Comparison of ENCODE assay signal across 9 mouse cellular contexts in the genomic region with DNA sequence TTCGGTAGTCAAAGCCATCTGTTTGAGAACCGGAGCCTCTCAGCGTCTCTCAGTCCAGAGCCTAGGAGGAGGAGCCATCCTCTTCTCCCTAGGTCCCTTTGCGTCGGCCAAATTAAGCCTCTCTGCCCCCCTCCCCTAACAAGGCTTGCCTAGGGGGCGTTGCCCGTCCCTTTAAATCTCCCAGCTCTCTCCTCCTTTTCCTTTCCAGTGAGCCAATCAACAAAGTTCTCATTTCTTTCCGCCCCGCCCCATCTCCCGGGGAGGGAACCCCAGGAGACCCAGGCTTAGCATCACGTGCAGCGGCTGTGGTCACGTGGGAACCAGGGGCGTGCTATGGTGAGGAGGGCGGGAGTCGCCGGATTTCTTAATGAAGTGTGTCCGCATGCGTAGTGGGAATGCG. TPM values are rescaled to one million over a fixed set of nuclear protein-coding genes. Genes with fewer than 3 reads are reported as not detected.
DNase-seq lines count a peak whose midpoint lies in the region; ATAC-seq lines count a peak whose summit lies in the region.
"Had no signal": no experiment of that assay in that cellular context is flagged by ENCODE, and none has a peak within 500 bp of the region (broad histone marks: within the 10 kb centered on the region; RNA-seq: fewer than 3 reads in every experiment).

No protein-coding gene starts in this region.

- H3K9ac ChIP-seq in hindbrain, embryonic 14.5 days: no peak overlapping the region
- H3K9ac ChIP-seq in liver, embryonic 12.5 days: no peak overlapping the region

- peaks cover 99% of the 10 kb centered on the region for H3K27me3 ChIP-seq in hindbrain, embryonic 14.5 days (ENCODE audit: control insufficient read depth, insufficient read depth, low read length)
- peaks cover 99% of the 10 kb centered on the region for H3K27me3 ChIP-seq in liver, embryonic 12.5 days (replicated peaks)

- peak; percentile 16 for DNase-seq in thymus, postnatal 4 days
- no peak for DNase-seq in thymus, postnatal 14 days
- peak; percentile 80 for DNase-seq in gastrocnemius, adult 18-20 months (ENCODE audit: low spot score)
- DNase-seq in hindbrain, embryonic 14.5 days (ENCODE audit: low spot score): no peak
- peak; percentile 63 for DNase-seq in skeletal muscle tissue, adult 2 months (ENCODE audit: low read depth, low spot score)
- DNase-seq in thymus, postnatal 25 days: no peak
- DNase-seq in left cerebral cortex, postnatal 4 days: no peak

- H3K9me3 ChIP-seq in hindbrain, embryonic 14.5 days (ENCODE audit: control insufficient read depth, low read length): no peaks in the 10 kb centered on the region
- no peaks in the 10 kb centered on the region for H3K9me3 ChIP-seq in liver, embryonic 12.5 days (replicated peaks)

- ATAC-seq in hindbrain, embryonic 14.5 days (ENCODE audit: low FRiP score): 0 out of 2 replicates have a peak, but pooled peaks have one; percentile 21
- no peak for ATAC-seq in liver, embryonic 12.5 days

- intact Hi-C loops in left cerebral cortex, postnatal 4 days (cut with DNase I): no loop called here

- 0 out of 2 replicates have a peak overlapping the region, but pooled peaks have one; percentile 12 for H3K4me2 ChIP-seq in hindbrain, embryonic 14.5 days (replicated peaks)
- peak overlapping the region; percentile 25 for H3K4me2 ChIP-seq in liver, embryonic 12.5 days

- H3K27ac ChIP-seq in hindbrain, embryonic 14.5 days: no peak overlapping the region
- H3K27ac ChIP-seq in liver, embryonic 12.5 days: no peak overlapping the region

- H3K4me1 ChIP-seq in hindbrain, embryonic 14.5 days (replicated peaks; ENCODE audit: control insufficient read depth, insufficient read depth, low read length): no peaks in the 10 kb centered on the region
- H3K4me1 ChIP-seq in liver, embryonic 12.5 days: no peaks in the 10 kb centered on the region

- no peaks in the 10 kb centered on the region for H3K36me3 ChIP-seq in hindbrain, embryonic 14.5 days (replicated peaks; ENCODE audit: control insufficient read depth, insufficient read depth)
- no peaks in the 10 kb centered on the region for H3K36me3 ChIP-seq in liver, embryonic 12.5 days

- no peak overlapping the region for H3K4me3 ChIP-seq in hindbrain, embryonic 14.5 days (replicated peaks; ENCODE audit: low read length)
- H3K4me3 ChIP-seq in liver, embryonic 12.5 days: no peak overlapping the region

- WGBS in hindbrain, embryonic 14.5 days: under 1% methylated on average over 20 of the region's 20 CpGs
- WGBS in liver, embryonic 12.5 days (ENCODE audit: insufficient replicate concordance): 3% methylated on average over 20 of the region's 20 CpGs

RNA-seq across cellular contexts. Expression of a gene that starts 0.3 kb away (rescaled TPM):
- not detected for total RNA-seq in gastrocnemius, adult 18-20 months (2021)
- not detected in 2 replicates for polyA plus RNA-seq in hindbrain, embryonic 14.5 days (2014; fragmentation: Nextera tagmentation; extraction: Ambion mirVana)
- polyA plus RNA-seq in liver, embryonic 12.5 days (2016; fragmentation: Nextera tagmentation; extraction: Ambion mirVana): not detected in 2 replicates
- total RNA-seq in left cerebral cortex, postnatal 4 days (2021): not detected
- total RNA-seq: MEL had no signal

RNA-seq across cellular contexts. Expression of a gene that starts 15.9 kb away (rescaled TPM):
- not detected for total RNA-seq in gastrocnemius, adult 18-20 months (2021)
- polyA plus RNA-seq in hindbrain, embryonic 14.5 days (2014; fragmentation: Nextera tagmentation; extraction: Ambion mirVana): not detected in 2 replicates
- not detected in 2 replicates for polyA plus RNA-seq in liver, embryonic 12.5 days (2016; fragmentation: Nextera tagmentation; extraction: Ambion mirVana)
- not detected for total RNA-seq in left cerebral cortex, postnatal 4 days (2021)
- total RNA-seq: MEL had no signal

RNA-seq across cellular contexts. Expression of a gene that starts 33.6 kb away (rescaled TPM):
- 1 to 10 TPM; 6.7 to 8.3 TPM for total RNA-seq in gastrocnemius, adult 18-20 months (2021)
- polyA plus RNA-seq in hindbrain, embryonic 14.5 days (2014; fragmentation: Nextera tagmentation; extraction: Ambion mirVana): not detected in 2 replicates
- not detected in 2 replicates for polyA plus RNA-seq in liver, embryonic 12.5 days (2016; fragmentation: Nextera tagmentation; extraction: Ambion mirVana)
- total RNA-seq in left cerebral cortex, postnatal 4 days (2021): not detected
- total RNA-seq: MEL had no signal

RNA-seq across cellular contexts. Expression of a gene that starts 46.0 kb away (rescaled TPM):
- total RNA-seq in gastrocnemius, adult 18-20 months (2021): 10 to 100 TPM; 78.5 to 88.0 TPM
- polyA plus RNA-seq in hindbrain, embryonic 14.5 days (2014; fragmentation: Nextera tagmentation; extraction: Ambion mirVana): not detected in 2 replicates
- not detected in 2 replicates for polyA plus RNA-seq in liver, embryonic 12.5 days (2016; fragmentation: Nextera tagmentation; extraction: Ambion mirVana)
- total RNA-seq in left cerebral cortex, postnatal 4 days (2021): not detected

RNA-seq across cellular contexts. Expression of a gene that starts 46.6 kb away (rescaled TPM):
- total RNA-seq in gastrocnemius, adult 18-20 months (2021): 1 to 10 TPM; 1.5 to 2.1 TPM
- 25.0 and 32.2 TPM in 2 replicates for polyA plus RNA-seq in hindbrain, embryonic 14.5 days (2014; fragmentation: Nextera tagmentation; extraction: Ambion mirVana)
- polyA plus RNA-seq in liver, embryonic 12.5 days (2016; fragmentation: Nextera tagmentation; extraction: Ambion mirVana): 0.92 and 1.2 TPM in 2 replicates
- not detected for total RNA-seq in left cerebral cortex, postnatal 4 days (2021)

Comparison
In these comparisons a context has a peak if more than half of its experiments do, and no peak if none do; other contexts are left out.
1. DNase-seq: peak in thymus, postnatal 4 days (single experiment), gastrocnemius, adult 18-20 months (single experiment) and skeletal muscle tissue, adult 2 months (single experiment); none in thymus, postnatal 14 days (single experiment), hindbrain, embryonic 14.5 days (single experiment), thymus, postnatal 25 days (single experiment) and left cerebral cortex, postnatal 4 days (single experiment).
2. RNA of a gene that starts 33.6 kb away (total RNA-seq): 6.7 to 8.3 TPM in gastrocnemius, adult 18-20 months; not detected in left cerebral cortex, postnatal 4 days; every median in the first group is over 4 times any median in the second.